In the genomic region with DNA sequence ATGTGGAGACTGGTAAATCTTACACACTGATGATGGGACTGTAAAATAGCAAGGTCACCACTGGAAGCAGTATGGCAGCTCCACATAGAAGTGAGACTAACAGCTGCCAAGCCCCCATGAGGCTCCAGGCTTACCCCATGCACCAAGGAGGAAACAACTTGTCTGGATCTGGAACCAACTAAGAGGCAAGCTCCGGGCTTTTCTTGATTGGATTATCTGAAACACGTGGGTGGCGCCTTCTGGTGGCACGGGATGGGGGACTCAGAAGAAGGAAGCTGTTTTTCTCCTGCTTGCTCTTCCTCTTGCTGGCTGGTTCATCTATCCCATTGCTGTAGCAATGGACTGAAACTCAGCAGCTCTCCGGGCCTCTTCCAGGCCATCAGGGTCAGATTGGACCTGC, we compare ENCODE assay signal across 33 mouse cellular contexts.
DNase-seq lines count a peak whose midpoint lies in the region; ATAC-seq and TF ChIP-seq lines count a peak whose summit lies in the region.
"Had no signal": no experiment of that assay in that cellular context is flagged by ENCODE, and none has a peak within 500 bp of the region (broad histone marks: within the 10 kb centered on the region; RNA-seq: fewer than 3 reads in every experiment).

No protein-coding gene starts in this region.

- no peak for TF ChIP-seq CTCF in heart, adult 2 months (IDR thresholded peaks at IDR 0.05)
- no peak for TF ChIP-seq CTCF in lung, adult 2 months (IDR thresholded peaks at IDR 0.05; ENCODE audit: insufficient read depth, low read length)
- TF ChIP-seq CTCF in bone marrow, adult 2 months (IDR thresholded peaks at IDR 0.05; ENCODE audit: control insufficient read depth, insufficient read depth, low read length) = 0 out of 2 replicates have a peak, but pooled peaks have one; percentile 1

- no peaks in the 10 kb centered on the region for H3K79me2 ChIP-seq in heart, adult 2 months (replicated peaks; ENCODE audit: control insufficient read depth, insufficient read depth, low read length)

- no peaks in the 10 kb centered on the region for H3K4me1 ChIP-seq in heart, adult 2 months (ENCODE audit: control insufficient read depth, insufficient read depth, low read length)
- H3K4me1 ChIP-seq in lung, adult 2 months (ENCODE audit: control insufficient read depth, insufficient read depth, low read length) = no peaks in the 10 kb centered on the region
- H3K4me1 ChIP-seq in bone marrow, adult 2 months (ENCODE audit: control insufficient read depth, insufficient read depth, low read length) = peaks cover 2% of the 10 kb centered on the region
- H3K4me1 ChIP-seq: megakaryocyte, embryonic 14.5 days had no signal

- 75% methylated on average over 5 of the region's 5 CpGs for whole genome bisulfite sequencing in heart, adult 2 months
- 83% methylated on average over 5 of the region's 5 CpGs for WGBS in lung, adult 2 months
- WGBS in bone marrow, adult 2 months = 43% methylated on average over 5 of the region's 5 CpGs

- no peak overlapping the region for H3K27ac ChIP-seq in heart, adult 2 months
- no peak overlapping the region for H3K27ac ChIP-seq in bone marrow, adult 2 months (ENCODE audit: control insufficient read depth, insufficient read depth, low read depth, low read length, poor library complexity)
- H3K27ac ChIP-seq: embryonic facial prominence, embryonic 13.5 days; forebrain, embryonic 10.5 days; forebrain, embryonic 15.5 days; gastrocnemius, adult 2 months; heart, embryonic 10.5 days; heart, embryonic 15.5 days; kidney, postnatal 0 days; limb, embryonic 15.5 days; liver, embryonic 14.5 days; midbrain, embryonic 13.5 days; stomach, postnatal 0 days had no signal

- no peak overlapping the region for H3K9ac ChIP-seq in heart, adult 2 months (ENCODE audit: low read depth, low read length)
- H3K9ac ChIP-seq: embryonic facial prominence, embryonic 13.5 days; forebrain, embryonic 15.5 days; heart, embryonic 15.5 days; limb, embryonic 15.5 days; liver, embryonic 14.5 days; midbrain, embryonic 13.5 days had no signal

- H3K36me3 ChIP-seq in heart, adult 2 months (ENCODE audit: control insufficient read depth, insufficient read depth, low read length) = no peaks in the 10 kb centered on the region
- H3K36me3 ChIP-seq: embryonic facial prominence, embryonic 13.5 days; forebrain, embryonic 10.5 days; forebrain, embryonic 15.5 days; G1E; heart, embryonic 10.5 days; heart, embryonic 15.5 days; limb, embryonic 15.5 days; midbrain, embryonic 13.5 days had no signal

- no peak overlapping the region for H3K4me3 ChIP-seq in heart, adult 2 months
- H3K4me3 ChIP-seq in lung, adult 2 months (replicated peaks; ENCODE audit: extremely low read depth, low read depth, low read length) = no peak overlapping the region
- no peak overlapping the region for H3K4me3 ChIP-seq in bone marrow, adult 2 months (replicated peaks; ENCODE audit: control insufficient read depth, low read depth, low read length)
- H3K4me3 ChIP-seq: embryonic facial prominence, embryonic 13.5 days; forebrain, embryonic 10.5 days; forebrain, embryonic 15.5 days; gastrocnemius, adult 2 months; heart, embryonic 10.5 days; heart, embryonic 15.5 days; limb, embryonic 15.5 days; megakaryocyte, embryonic 14.5 days; midbrain, embryonic 13.5 days had no signal

- TF ChIP-seq POLR2A in heart, adult 2 months (IDR thresholded peaks at IDR 0.05; ENCODE audit: insufficient read depth, low read depth, low read length) = no peak
- no peak for TF ChIP-seq POLR2A in lung, adult 2 months (IDR thresholded peaks at IDR 0.05; ENCODE audit: borderline replicate concordance, extremely low read depth, low read depth, low read length)
- TF ChIP-seq POLR2A in bone marrow, adult 2 months (IDR thresholded peaks at IDR 0.05; ENCODE audit: borderline replicate concordance, control insufficient read depth, low read depth, low read length) = no peak

- ATAC-seq in megakaryocyte, adult 5-6 weeks (ENCODE audit: poor library complexity, severe bottlenecking) = peak; percentile 51; the same call in 1 of the 2 replicates
- ATAC-seq: forebrain, embryonic 15.5 days; hindbrain, embryonic 16.5 days; midbrain, embryonic 13.5 days had no signal

- TF ChIP-seq EP300 in heart, adult 2 months (IDR thresholded peaks at IDR 0.05; ENCODE audit: insufficient read depth, low read depth, low read length) = no peak

- H3K27me3 ChIP-seq in heart, adult 2 months (ENCODE audit: control insufficient read depth, insufficient read depth, low read length) = no peaks in the 10 kb centered on the region
- H3K27me3 ChIP-seq: embryonic facial prominence, embryonic 13.5 days; heart, embryonic 15.5 days; limb, embryonic 15.5 days had no signal

- intact Hi-C loops in heart, adult 2 months (cut with DNase I) = no loop called here

- DNase-seq in heart, adult 11 months = peak; percentile 95
- DNase-seq in heart, adult 2 months = no peak
- DNase-seq in lung, postnatal 36 days = peak; percentile 29
- DNase-seq in lung, adult 2 months = no peak
- no peak for DNase-seq in right cerebral cortex, postnatal 14 days
- DNase-seq: adrenal gland, adult 8-10 months; cerebellum, adult 11 months; cerebellum, adult 9-10 months; embryo, embryonic 11 days; gastrocnemius, adult 2 months; gastrocnemius, postnatal 36 days; kidney, adult 8-10 months; kidney, postnatal 4 days; layer of hippocampus, postnatal 36 days; left cerebral cortex, postnatal 4 days; right cerebral cortex, adult 18-20 months; right cerebral cortex, postnatal 4 days; thymus, adult 18-20 months had no signal

Comparison
In these comparisons a context has a peak if more than half of its experiments do, and no peak if none do; other contexts are left out.
1. DNase-seq: peak in heart, adult 11 months (single experiment) and lung, postnatal 36 days (single experiment); none in heart, adult 2 months (0 of 2), lung, adult 2 months (single experiment) and right cerebral cortex, postnatal 14 days (single experiment).